Mouse (Mus musculus): ENCODE results near the gene Ankrd44.
"Not testable (repeated sequence)": the region's sequence is repeated elsewhere in the genome, so short reads cannot be mapped to it uniquely, and the experiment has no call there.

The Ankrd44 gene

GRCm38 (mm10) chr1:54925971-54926771, at the start of gene Ankrd44:
Gene Ankrd44 (minus strand): TSS chr1:54926387.
- peak; percentile 71 for DNase-seq (ENCODE audit: low read depth, low spot score)

GRCm38 (mm10) chr1:54971687-54972404, 45.7 kb upstream of the Ankrd44 start:
- DNase-seq (ENCODE audit: low read depth, low spot score) = peak; percentile 59

- DNase-seq (ENCODE audit: low read depth, low spot score) = peak; percentile 28
Measured at GRCm38 (mm10) chr1:54966858-54967257, 40.7 kb upstream of the Ankrd44 start.

- DNase-seq (ENCODE audit: low read depth, low spot score) = peak; percentile 79
Measured at GRCm38 (mm10) chr1:54965159-54965995, 39.2 kb upstream of the Ankrd44 start.

- DNase-seq (ENCODE audit: low read depth, low spot score) = no peak
Measured at GRCm38 (mm10) chr1:54961724-54962123, 35.5 kb upstream of the Ankrd44 start.

- DNase-seq (ENCODE audit: low read depth, low spot score) = peak; percentile 77
Measured at GRCm38 (mm10) chr1:54960613-54961165, 34.5 kb upstream of the Ankrd44 start.

GRCm38 (mm10) chr1:54958525-54958924, 32.3 kb upstream of the Ankrd44 start:
- no peak for DNase-seq (ENCODE audit: low read depth, low spot score)

- not testable (repeated sequence) for DNase-seq (ENCODE audit: low read depth, low spot score)
Measured at GRCm38 (mm10) chr1:54956995-54957394, 30.8 kb upstream of the Ankrd44 start.

- DNase-seq (ENCODE audit: low read depth, low spot score) = no peak
Measured at GRCm38 (mm10) chr1:54954856-54955255, 28.7 kb upstream of the Ankrd44 start.

GRCm38 (mm10) chr1:54944648-54945047, 18.5 kb upstream of the Ankrd44 start:
- DNase-seq (ENCODE audit: low read depth, low spot score) = no peak

GRCm38 (mm10) chr1:54935466-54935865, 9.3 kb upstream of the Ankrd44 start:
- no peak for DNase-seq (ENCODE audit: low read depth, low spot score)

- peak; percentile 70 for DNase-seq (ENCODE audit: low read depth, low spot score)
Measured at GRCm38 (mm10) chr1:54934911-54935310, 8.7 kb upstream of the Ankrd44 start.

GRCm38 (mm10) chr1:54933646-54934045, 7.5 kb upstream of the Ankrd44 start:
- DNase-seq (ENCODE audit: low read depth, low spot score) = no peak

- DNase-seq (ENCODE audit: low read depth, low spot score) = no peak
Measured at GRCm38 (mm10) chr1:54932456-54933115, 6.4 kb upstream of the Ankrd44 start.

- DNase-seq (ENCODE audit: low read depth, low spot score) = no peak
Measured at GRCm38 (mm10) chr1:54931231-54931630, 5.0 kb upstream of the Ankrd44 start.

GRCm38 (mm10) chr1:54930670-54931200, 4.5 kb upstream of the Ankrd44 start:
- peak; percentile 49 for DNase-seq (ENCODE audit: low read depth, low spot score)

- no peak for DNase-seq (ENCODE audit: low read depth, low spot score)
Measured at GRCm38 (mm10) chr1:54925451-54925934, 694 bp downstream of the Ankrd44 start.

GRCm38 (mm10) chr1:54924760-54925159, 1.4 kb downstream of the Ankrd44 start:
- DNase-seq (ENCODE audit: low read depth, low spot score) = no peak

- no peak for DNase-seq (ENCODE audit: low read depth, low spot score)
Measured at GRCm38 (mm10) chr1:54924309-54924685, 1.9 kb downstream of the Ankrd44 start.

Data from 3T3-L1 (cell line).